Mouse (Mus musculus) intestine, postnatal 0 days (tissue): Measurements from ENCODE around the gene Pnma5. TPM values are rescaled to one million over a fixed set of nuclear protein-coding genes. Genes with fewer than 3 reads are reported as not detected.

Experiments used
- ATAC-seq: fragments of 200-750 bp; cut with Nextera tagmentation; 2 replicates; pipeline ENCODE4 v1.8.0; 2017; ENCODE audit warnings: mild to moderate bottlenecking, moderate TSS enrichment, moderate library complexity
- H3K27ac ChIP-seq: fragments of 300-500 bp; sonication (generic); 2 replicates; pipeline ENCODE4 v1.5.1; 2014; ENCODE audit warnings: mild to moderate bottlenecking, low read depth, low read length, moderate library complexity
- H3K27me3 ChIP-seq: fragments of 300-500 bp; sonication (generic); replicated peaks from 2 replicates; pipeline ENCODE4 v1.6.1; 2014; ENCODE audit warnings: low read length, mixed read lengths; ENCODE audit not compliant: control insufficient read depth, insufficient read depth
- H3K36me3 ChIP-seq: fragments of 300-500 bp; sonication (generic); 2 replicates; pipeline ENCODE4 v1.6.1; 2014; ENCODE audit warnings: mild to moderate bottlenecking, moderate library complexity; ENCODE audit not compliant: control insufficient read depth, insufficient read depth
- H3K4me1 ChIP-seq: fragments of 300-500 bp; sonication (generic); replicated peaks from 2 replicates; pipeline ENCODE4 v1.6.1; 2014; ENCODE audit warnings: antibody characterized with exemption, low read length, mixed read lengths; ENCODE audit not compliant: control insufficient read depth, insufficient read depth
- H3K4me2 ChIP-seq: fragments of 300-500 bp; sonication (generic); replicated peaks from 2 replicates; pipeline ENCODE4 v1.6.1; 2014; ENCODE audit warnings: low read depth, mild to moderate bottlenecking, moderate library complexity
- H3K4me3 ChIP-seq: fragments of 300-500 bp; sonication (generic); 2 replicates; pipeline ENCODE4 v1.5.1; 2014; ENCODE audit warnings: low read depth, low read length
- H3K9ac ChIP-seq: fragments of 300-500 bp; sonication (generic); 2 replicates; pipeline ENCODE4 v1.6.1; 2014; ENCODE audit warnings: mild to moderate bottlenecking, low read depth, low read length
- H3K9me3 ChIP-seq: fragments of 300-500 bp; sonication (generic); 2 replicates; pipeline ENCODE4 v1.6.1; 2016; ENCODE audit warnings: mixed run types; ENCODE audit not compliant: control insufficient read depth
- CTCF ChIP-seq: sonication (generic); IDR thresholded peaks from 2 replicates; pipeline ENCODE4 v1.5.1; 2016; ENCODE audit warnings: low read depth, mild to moderate bottlenecking, control low read depth, antibody characterized with exemption, moderate library complexity
- WGBS: fragments of 180-500 bp; shearing (Covaris S2); extraction: QIAGEN DNeasy Blood & Tissue Kit; methylation state at CpG from one replicate; pipeline ENCODE4 v1.1.7; 2014; 5-methylcytosine and 5-hydroxymethylcytosine counted together
- microRNA counts: library from miRNA; unstranded; fragments of <30 nt; microRNA quantifications from one replicate; lab custom pipeline; 2016
- microRNA-seq: library from miRNA; unstranded; fragments of <30 nt; microRNA quantifications from one replicate; pipeline ENCODE4, GENCODE M21; 2016
- polyA plus RNA-seq: library from polyadenylated mRNA; unstranded; fragments of >200 nt; fragmentation: Nextera tagmentation; extraction: Ambion mirVana; gene quantifications from 2 replicates; pipeline ENCODE4 v1.2.1, GENCODE M21; 2015

The Pnma5 gene
- polyA plus RNA-seq, 1 experiment from 2014 or later, result not detected

DNA sequence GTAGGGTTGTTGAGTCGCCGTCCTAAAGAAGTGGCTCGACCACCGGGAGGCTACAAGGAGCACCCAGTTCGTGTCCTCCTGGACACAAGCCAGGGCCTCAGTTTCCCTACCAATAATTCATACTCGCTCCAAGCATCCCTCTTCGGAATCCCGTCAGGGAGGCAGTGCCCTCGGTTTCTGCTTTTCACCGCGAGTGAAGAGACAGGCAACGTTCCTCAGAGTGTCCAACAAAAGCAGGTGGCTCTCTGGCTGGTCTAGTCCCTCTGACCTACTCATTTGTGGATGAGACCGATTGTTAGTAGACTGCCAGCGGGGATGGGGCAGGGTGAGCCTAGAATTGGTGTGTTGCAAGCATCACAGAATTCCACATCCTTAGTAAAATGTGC lies 49.4 kb downstream of the Pnma5 start:
- peak overlapping the region; percentile 39 for H3K4me3 ChIP-seq
- no peak for TF ChIP-seq CTCF
- no peaks in the 10 kb centered on the region for H3K9me3 ChIP-seq
- H3K9ac ChIP-seq, result no peak overlapping the region
- H3K27ac ChIP-seq, result no peak overlapping the region
- no peaks in the 10 kb centered on the region for H3K4me1 ChIP-seq
- no peak for ATAC-seq
- H3K4me2 ChIP-seq, result peak overlapping the region; percentile 62
- H3K27me3 ChIP-seq, result peaks cover 16% of the 10 kb centered on the region
- 28% methylated on average over 13 of the region's 14 CpGs for WGBS
- H3K36me3 ChIP-seq, result no peaks in the 10 kb centered on the region

GRCm38 (mm10) chrX:72986841-72987519 lies 49.9 kb downstream of the Pnma5 start, which contains the start of gene Zfp185:
Gene Zfp185 (plus strand): TSS chrX:72987339.
- Histone ChIP-seq H3K9ac (no peak within 1 kb of the TSS), H3K27ac (no peak within 1 kb of the TSS), H3K36me3 (no peaks in the 10 kb centered on the region), H3K4me1 (no peaks in the 10 kb centered on the region), H3K4me2 (peak within 1 kb of the TSS; percentile 62), H3K9me3 (no peaks in the 10 kb centered on the region), H3K4me3 (peak within 1 kb of the TSS; percentile 39), H3K27me3 (peaks cover 14% of the 10 kb centered on the region)
- peak; percentile 31; the same call in 1 of the 2 replicates for ATAC-seq
- no peak for TF ChIP-seq CTCF
- WGBS, result 26% methylated on average over 32 of the region's 45 CpGs

- Histone ChIP-seq H3K9ac (no peak overlapping the region), H3K4me1 (no peaks in the 10 kb centered on the region), H3K27me3 (peaks cover 11% of the 10 kb centered on the region), H3K4me2 (no peak overlapping the region), H3K27ac (no peak overlapping the region), H3K4me3 (no peak overlapping the region), H3K9me3 (no peaks in the 10 kb centered on the region), H3K36me3 (no peaks in the 10 kb centered on the region)
- no peak for ATAC-seq
- TF ChIP-seq CTCF, result no peak
- 71% methylated on average over 2 of the region's 2 CpGs for WGBS
These were observed 51.3 kb downstream of the Pnma5 start for GRCm38 (mm10) chrX:72985607-72986006.

MicroRNAs encoded within 50 kb of the gene (microRNA counts, 519-probe panel; counts per million panel counts)
- not detected for microRNA mmu-miR-2137 (lab: Ali Mortazavi, UCI)

Small RNA genes lying within 50 kb of the gene (microRNA-seq; reads per million reads assigned to microRNA genes)
- not detected for gene Mir2137

Other genes starting within 250 kb of the Pnma5 start
- gene Gabrq, start 211.9 kb downstream of the Pnma5 start, polyA plus RNA-seq, result 0.03 TPM in 1 of 2 replicates, not detected in the other
- gene Cetn2, start 118.7 kb downstream of the Pnma5 start, polyA plus RNA-seq, result 35.9 and 39.2 TPM in 2 replicates
- gene Nsdhl, start 118.5 kb downstream of the Pnma5 start, polyA plus RNA-seq, result 23.5 and 26.4 TPM in 2 replicates
- gene Zfp185, start 49.8 kb downstream of the Pnma5 start, polyA plus RNA-seq, result 1.6 and 1.7 TPM in 2 replicates
- 0.04 TPM in 1 of 2 replicates, not detected in the other for gene Pnma3, start 27.7 kb upstream of the Pnma5 start, polyA plus RNA-seq
- gene Xlr4a, start 45.4 kb upstream of the Pnma5 start, polyA plus RNA-seq, result 1.9 and 4.1 TPM in 2 replicates
- gene Xlr3a, start 60.0 kb upstream of the Pnma5 start, polyA plus RNA-seq, result 2.8 and 6.3 TPM in 2 replicates
- 1.8 and 2.4 TPM in 2 replicates for gene Gm14685, start 79.9 kb upstream of the Pnma5 start, polyA plus RNA-seq
- 0.17 TPM in 1 of 2 replicates, not detected in the other for gene Xlr5b, start 111.7 kb upstream of the Pnma5 start, polyA plus RNA-seq
- gene DXBay18, start 112.3 kb upstream of the Pnma5 start, polyA plus RNA-seq, result 1.4 and 1.8 TPM in 2 replicates
- gene Spin2d, start 139.9 kb upstream of the Pnma5 start, polyA plus RNA-seq, result not detected in 2 replicates
- gene Xlr3b, start 155.1 kb upstream of the Pnma5 start, polyA plus RNA-seq, result 0.91 and 2.6 TPM in 2 replicates
- 0.50 and 0.88 TPM in 2 replicates for gene Xlr4b, start 177.2 kb upstream of the Pnma5 start, polyA plus RNA-seq
- 21.8 and 24.2 TPM in 2 replicates for gene F8a, start 191.2 kb upstream of the Pnma5 start, polyA plus RNA-seq
- gene Xlr4c, start 206.0 kb upstream of the Pnma5 start, polyA plus RNA-seq, result 0.40 and 0.63 TPM in 2 replicates
- not detected in 2 replicates for gene Xlr3c, start 228.3 kb upstream of the Pnma5 start, polyA plus RNA-seq